Mouse (Mus musculus): ENCODE measurements around the gene Rpf1.

The Rpf1 gene

DNA sequence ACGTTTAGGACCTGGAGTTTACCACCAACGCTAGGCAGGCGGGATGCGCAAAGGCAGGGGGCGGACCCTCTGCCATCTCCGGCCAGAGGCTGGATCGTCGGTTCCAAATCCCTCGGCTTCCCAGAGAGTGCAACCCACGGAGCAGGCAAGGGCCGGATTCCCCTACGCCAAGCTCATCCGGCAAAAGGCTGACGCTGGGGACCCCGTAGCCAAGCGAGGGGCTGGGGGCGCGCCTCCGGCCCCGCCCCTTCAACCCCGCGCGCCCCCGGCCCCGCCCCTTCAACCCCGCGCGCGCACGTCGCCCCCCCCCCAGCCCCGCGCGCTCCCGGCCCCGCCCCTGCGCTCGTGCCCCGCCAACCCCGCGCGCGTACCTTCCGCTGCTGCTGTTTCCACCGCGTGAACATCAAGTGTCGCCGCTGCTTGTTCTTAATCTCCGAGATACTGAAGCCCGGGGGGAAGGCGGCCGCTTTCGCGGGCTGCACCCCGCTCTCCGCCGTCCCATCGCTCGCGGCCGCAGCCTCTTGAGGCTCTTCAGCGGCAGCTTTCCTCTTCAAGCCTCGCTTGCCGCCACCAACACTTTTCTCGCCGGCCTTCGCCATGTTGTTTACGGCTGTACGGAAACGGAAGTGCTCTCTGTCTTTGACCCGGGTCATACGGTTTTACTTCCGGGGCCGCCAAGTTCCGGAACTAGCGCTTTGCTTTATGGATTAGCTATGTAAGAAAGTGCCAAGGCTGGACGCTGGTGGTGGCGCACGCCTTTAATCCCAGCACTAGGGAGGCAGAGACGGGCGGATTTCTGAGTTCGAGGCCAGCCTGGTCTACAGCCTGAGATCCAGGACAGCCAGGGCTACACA lies at the start of gene Rpf1:
Gene Rpf1 (minus strand): TSS at position 632 of the 854 bp plus-strand sequence.
- peak; percentile 90 for DNase-seq (ENCODE audit: extremely low spot score)

DNA sequence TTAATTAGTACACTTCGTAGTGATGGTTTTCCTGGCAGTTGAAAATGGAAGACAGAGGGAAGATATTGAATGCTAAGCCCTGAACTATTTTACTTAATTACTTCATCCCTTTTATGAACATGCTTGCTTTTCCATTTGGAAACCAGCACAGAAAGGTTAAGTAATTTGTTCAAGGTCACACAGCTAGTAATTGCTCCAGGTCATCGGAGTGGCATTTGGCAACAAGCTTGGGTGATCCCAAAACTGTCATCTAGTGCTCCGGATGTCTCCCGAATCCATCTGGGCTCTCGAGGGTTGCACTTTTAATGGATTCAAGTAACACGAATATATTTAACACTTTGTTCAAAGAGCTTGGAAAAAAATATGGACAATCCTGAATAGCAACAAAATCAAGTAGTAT lies 49.7 kb upstream of the Rpf1 start:
- DNase-seq (ENCODE audit: extremely low spot score), result no peak

DNA sequence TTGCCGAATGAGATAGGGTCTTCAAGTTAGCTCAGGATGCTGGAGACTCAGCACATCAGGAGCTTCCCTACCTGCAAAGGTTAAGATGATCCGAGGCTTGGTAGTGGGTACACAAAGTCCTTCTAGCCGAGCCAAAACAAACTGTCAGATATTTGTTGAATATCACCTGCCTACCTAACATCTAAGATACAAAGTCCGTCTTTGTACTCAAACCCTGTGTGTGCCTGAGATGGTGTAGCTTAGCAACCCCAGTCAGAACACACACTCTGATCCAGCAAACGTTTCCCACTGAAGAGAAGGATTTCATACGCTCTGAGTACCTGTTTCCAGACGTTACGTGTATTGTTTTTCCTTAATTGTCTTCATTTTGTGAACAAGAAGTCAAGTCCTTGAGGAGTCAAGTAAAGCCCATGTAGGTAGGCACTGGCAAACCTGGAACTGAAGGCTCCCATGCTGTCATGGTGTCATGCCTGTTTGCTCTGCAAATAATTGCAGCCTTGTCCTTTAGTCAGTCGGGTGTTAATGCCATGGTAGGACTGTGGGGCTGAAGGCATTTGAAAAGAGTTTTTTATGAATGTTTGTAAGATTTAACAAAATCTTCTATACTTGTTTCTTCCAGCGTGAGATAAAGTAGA lies 49.0 kb upstream of the Rpf1 start, which contains the start of gene Uox:
Gene Uox (plus strand): TSS at position 279 of the 635 bp plus-strand sequence.
- DNase-seq (ENCODE audit: extremely low spot score), result no peak

DNA sequence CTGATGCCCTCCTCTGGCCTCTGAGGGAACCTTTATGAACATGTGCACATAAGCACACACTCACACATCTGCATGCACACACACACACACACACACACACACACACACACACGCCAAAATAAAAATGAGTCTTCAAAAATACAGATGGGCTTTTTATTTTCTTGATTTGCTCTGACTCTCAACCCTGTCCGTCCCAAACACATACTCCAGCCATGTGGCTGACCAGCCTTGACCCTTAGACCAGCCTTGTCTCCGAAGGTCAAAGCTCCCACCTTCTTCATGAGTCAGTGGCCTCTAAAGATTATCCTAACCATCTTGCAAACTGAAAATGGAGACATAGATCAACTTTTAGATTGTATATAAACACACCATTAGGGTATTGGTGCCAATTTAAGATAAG lies 48.4 kb upstream of the Rpf1 start:
- no peak for DNase-seq (ENCODE audit: extremely low spot score)

DNA sequence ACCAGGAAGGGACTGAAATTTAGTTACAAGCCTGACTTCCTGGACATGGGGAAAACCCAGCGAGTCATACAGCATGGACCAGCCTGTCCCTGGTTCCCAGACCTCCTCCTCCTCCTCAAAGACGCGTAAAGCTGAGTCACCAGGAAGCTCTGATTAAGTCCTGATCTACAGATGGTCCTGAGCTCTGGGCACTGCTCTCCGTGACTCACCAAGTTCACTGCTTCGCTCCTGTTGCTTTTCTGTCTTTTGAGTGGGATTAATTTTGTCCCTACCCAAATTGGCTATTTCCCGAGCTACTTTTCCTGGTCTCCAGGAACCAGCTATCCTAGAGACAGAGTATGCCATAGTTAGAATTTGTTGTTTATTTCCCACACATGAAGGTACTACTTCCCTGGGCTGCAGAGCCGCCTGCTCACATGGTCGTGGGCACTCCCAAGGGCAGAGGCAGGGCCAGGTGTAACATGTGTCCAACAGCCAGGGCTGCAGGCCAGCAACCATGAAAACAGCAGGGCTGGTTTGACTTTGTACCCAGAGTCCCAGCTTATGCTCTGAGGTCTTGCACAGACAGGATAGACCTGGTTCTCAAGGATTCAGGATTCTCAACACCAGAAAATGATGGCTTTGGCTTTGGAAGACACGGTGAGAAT lies 46.8 kb upstream of the Rpf1 start:
- DNase-seq (ENCODE audit: extremely low spot score), result no peak

GRCm38 (mm10) chr3:146567366-146567765 lies 46.1 kb upstream of the Rpf1 start:
- no peak for DNase-seq (ENCODE audit: extremely low spot score)

- DNase-seq (ENCODE audit: extremely low spot score), result no peak
Measured at GRCm38 (mm10) chr3:146565065-146565411, 43.8 kb upstream of the Rpf1 start.

DNA sequence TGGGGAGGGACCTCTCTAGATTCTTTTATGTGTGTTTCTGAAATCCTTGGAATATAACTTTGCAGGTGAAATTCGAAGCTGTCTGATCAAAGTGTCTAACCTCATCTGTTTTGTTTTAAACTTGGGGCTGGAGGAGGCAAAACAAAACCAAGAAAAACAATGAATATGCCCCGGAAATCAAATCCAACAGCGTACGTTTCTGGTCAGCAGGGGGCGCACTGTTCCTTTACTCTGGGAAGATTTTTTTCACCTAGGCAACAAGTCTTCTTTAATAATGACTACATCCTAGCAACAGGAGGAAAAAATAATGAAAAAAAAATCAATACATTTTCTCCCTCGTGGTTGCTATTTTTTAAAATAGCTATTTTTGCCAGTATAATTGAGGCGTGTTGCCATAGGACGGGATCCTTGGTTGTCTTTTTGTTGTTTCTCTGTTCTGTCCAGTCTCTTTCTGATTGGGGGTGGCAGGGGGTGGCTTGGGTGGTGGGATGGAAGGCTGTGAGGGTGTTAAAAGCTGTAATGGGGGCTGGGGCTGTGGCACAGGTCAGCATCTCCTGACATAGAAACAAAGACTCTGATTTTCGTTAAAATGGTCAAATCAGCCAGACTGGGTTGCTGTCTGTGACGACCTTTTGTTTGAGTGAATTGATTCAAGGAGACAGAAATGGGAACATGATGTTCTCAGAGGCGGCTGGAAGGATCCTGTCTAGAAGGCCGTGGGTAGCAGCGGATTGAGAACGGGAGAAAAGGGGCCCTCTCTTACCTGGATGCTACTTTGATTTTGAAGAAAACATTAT lies 43.2 kb upstream of the Rpf1 start:
- peak; percentile 74 for DNase-seq (ENCODE audit: extremely low spot score)

DNA sequence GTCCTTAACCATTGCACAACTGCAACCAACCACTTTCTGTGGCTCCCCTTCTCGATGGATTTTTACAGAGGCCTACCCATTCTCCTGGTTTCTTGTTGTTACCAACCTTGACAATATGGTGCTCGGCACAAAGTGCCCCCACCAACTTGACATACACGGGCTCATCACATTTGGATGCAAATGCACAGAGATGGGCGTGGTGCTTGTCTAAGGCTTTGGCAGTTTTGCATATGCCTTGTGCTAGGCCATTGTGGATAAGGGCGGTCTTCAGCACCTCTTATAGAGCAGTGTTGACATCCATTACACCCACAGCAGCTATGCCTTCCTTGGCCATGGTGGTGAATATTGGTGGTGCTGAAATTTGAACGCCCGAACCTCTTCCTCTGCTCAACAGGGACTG lies 41.7 kb upstream of the Rpf1 start:
- DNase-seq (ENCODE audit: extremely low spot score), result no peak

- no peak for DNase-seq (ENCODE audit: extremely low spot score)
Measured at GRCm38 (mm10) chr3:146557507-146557906, 36.3 kb upstream of the Rpf1 start.

- DNase-seq (ENCODE audit: extremely low spot score), result no peak
Measured at GRCm38 (mm10) chr3:146556567-146556966, 35.3 kb upstream of the Rpf1 start.

DNA sequence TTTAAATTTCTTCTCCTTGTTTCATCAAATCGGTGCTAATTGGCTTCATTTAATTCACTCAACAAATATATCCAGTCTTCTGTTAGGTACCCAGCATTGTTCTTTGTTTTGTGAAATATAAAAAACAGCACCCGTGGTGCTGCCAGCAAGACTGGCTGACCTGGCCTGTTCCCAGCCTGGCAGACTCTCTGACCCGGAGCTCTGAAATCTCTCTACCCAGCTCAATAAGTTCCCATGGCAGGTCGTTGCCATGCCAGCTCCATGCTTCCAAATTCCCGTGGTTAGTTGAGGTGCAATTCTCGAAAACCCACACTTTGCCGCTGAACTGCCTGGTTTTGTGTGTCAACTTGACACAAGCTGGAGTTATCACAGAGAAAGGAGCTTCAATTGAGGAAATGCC lies 33.6 kb upstream of the Rpf1 start:
- DNase-seq (ENCODE audit: extremely low spot score), result no peak

DNA sequence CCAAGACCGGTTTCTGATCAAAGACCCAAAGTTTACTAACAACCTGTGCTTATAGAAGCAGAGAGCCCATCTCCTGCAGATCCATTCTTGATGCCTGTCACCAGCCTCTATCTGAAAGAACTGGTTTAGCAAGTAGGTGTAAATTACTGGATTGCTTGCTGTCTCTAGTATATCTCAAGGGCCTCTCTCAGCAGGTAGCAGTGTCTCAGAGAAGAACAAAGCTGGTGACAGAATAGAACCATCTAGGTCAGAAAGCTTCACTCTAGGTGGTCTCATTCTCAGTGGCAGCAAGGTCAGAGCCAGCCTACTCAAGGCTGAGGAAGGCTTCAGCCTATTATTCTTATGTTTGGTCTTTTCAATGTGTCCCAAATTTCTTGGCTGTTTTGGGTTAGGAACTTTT lies 22.4 kb upstream of the Rpf1 start:
- no peak for DNase-seq (ENCODE audit: extremely low spot score)

DNA sequence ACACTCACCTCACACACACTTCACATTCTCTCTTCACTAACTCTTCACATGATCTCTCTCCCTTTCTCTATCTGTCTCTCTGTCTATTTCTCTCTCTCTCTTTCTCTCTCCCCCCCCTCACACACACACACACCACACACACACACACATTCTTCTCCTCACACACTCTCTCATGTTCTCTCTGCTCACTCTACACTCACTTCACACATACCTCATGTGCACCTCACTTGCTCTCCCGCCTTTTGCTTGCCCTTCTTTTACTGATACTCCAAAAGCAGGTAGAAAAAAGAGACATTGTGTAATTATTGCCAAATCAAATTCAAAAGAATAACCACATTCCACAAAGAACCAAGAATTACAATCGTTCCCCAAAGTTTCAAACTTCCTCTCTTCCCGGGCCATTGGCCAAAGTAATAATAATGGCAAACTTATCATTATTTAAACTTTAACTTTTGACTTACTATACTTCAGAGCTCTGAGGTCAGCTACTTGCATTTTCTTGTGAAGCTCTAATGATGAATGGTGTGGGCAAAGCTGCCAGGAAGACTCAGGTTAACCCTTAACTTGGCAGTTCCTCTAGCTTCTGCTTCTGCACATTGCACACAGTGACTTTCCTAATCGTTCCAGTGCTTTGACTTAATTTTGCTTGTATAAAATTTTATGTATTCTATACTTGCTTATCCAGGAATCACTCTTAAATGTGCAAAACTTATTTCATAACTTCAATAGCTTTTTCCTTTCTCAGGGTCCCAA lies 19.5 kb upstream of the Rpf1 start:
- no peak for DNase-seq (ENCODE audit: extremely low spot score)

GRCm38 (mm10) chr3:146534986-146535385 lies 13.8 kb upstream of the Rpf1 start:
- no peak for DNase-seq (ENCODE audit: extremely low spot score)

DNA sequence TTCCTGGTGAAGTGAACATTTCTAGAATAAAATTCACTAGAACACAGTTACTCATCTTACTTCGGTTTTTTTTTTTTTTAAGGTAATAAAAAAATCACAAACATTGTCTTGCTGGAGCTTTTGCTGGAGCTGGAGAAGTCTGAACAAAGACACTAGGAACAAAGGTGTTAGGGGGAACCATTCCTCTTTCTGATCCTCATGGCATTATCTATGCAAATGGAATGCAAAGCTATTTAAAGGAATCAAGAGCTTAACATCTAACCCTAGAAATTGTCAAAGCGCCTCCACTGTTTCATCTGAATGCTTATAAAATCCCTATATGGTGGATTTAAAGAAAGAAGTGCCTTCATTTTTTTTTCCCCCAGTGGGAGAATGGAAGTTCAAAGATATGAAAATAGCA lies 7.1 kb upstream of the Rpf1 start:
- DNase-seq (ENCODE audit: extremely low spot score), result no peak

- no peak for DNase-seq (ENCODE audit: extremely low spot score)
Measured at GRCm38 (mm10) chr3:146521652-146522020, 407 bp upstream of the Rpf1 start.

- no peak for DNase-seq (ENCODE audit: extremely low spot score)
Measured at GRCm38 (mm10) chr3:146520226-146520797, 917 bp downstream of the Rpf1 start.

GRCm38 (mm10) chr3:146506711-146507110 lies 14.5 kb downstream of the Rpf1 start:
- DNase-seq (ENCODE audit: extremely low spot score), result no peak

DNA sequence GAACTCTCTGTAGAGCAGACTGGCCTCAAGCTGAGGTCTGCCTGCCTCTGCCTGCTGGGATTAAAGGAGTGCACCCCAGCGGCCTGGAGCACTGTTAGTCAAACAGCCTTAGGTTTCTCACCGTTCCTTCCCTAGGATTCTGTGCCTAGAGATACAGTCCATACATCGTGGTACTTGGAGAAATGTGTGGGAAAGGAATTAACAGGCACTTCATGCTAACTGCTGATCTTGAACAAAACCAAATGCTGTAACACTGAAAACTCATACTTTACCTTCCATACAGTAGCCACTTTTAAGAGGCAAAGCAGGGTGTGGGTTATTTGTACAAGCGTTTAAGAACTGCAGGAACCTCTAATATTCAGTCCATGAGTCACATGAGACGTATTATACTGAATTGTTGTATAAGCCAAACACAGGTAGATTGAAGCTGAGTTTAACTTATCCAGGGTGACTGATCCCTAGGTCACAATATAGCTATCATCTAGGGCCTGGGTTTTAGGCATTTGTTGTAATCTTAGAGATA lies 19.6 kb downstream of the Rpf1 start:
- DNase-seq (ENCODE audit: extremely low spot score), result no peak

DNA sequence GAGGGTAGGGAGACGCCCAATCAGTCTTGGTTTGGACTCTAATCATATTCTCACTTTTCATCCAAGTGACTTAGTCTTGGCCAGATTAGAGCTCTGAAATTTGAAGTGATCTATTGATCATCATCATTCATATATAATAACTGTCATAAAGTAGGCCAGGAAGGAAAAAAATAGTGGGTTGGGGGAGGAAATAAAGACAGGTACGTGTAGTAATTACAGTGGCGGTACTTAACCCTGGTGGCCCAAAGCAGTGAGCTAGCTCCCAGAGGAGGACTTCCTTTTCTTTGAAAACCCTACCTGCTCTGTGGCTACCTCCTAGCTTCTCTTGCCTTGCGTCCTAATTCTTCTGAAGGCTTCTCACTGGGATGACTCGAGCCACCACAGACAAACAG lies 20.4 kb downstream of the Rpf1 start:
- DNase-seq (ENCODE audit: extremely low spot score), result no peak

Measured in embryo, embryonic 9.5 days (tissue).